Mouse (Mus musculus) heart, postnatal 0 days (tissue): ENCODE data around the gene Fbxo42. TPM values are rescaled to one million over a fixed set of nuclear protein-coding genes. Genes with fewer than 3 reads are reported as not detected.
A peak's percentile ranks its signal among the peaks of the same experiment; 100 is the strongest.

ENCODE experiments used
- ATAC-seq: fragments of 200-750 bp; cut with Nextera tagmentation; 2 replicates; pipeline ENCODE4 v1.8.0; 2017; ENCODE audit warnings: low read depth, moderate number of reproducible peaks, moderate library complexity; ENCODE audit not compliant: insufficient read depth
- DNase-seq: peaks from one replicate; pipeline ENCODE4 v3.0.0-alpha.2; 2016; ENCODE audit warnings: low spot score
- H3K27ac ChIP-seq: fragments of 300-500 bp; sonication (generic); 2 replicates; pipeline ENCODE4 v1.5.1; 2014; ENCODE audit warnings: low read depth, mild to moderate bottlenecking
- H3K27me3 ChIP-seq: fragments of 300-500 bp; sonication (generic); 2 replicates; pipeline ENCODE4 v1.6.1; 2014; ENCODE audit warnings: low read length, mixed read lengths; ENCODE audit not compliant: control insufficient read depth, insufficient read depth
- H3K36me3 ChIP-seq: fragments of 300-500 bp; sonication (generic); replicated peaks from 2 replicates; pipeline ENCODE4 v1.6.1; 2014; ENCODE audit warnings: low read length, mixed read lengths; ENCODE audit not compliant: control insufficient read depth, insufficient read depth
- H3K4me1 ChIP-seq: fragments of 300-500 bp; sonication (generic); 2 replicates; pipeline ENCODE4 v1.6.1; 2014; ENCODE audit warnings: antibody characterized with exemption; ENCODE audit not compliant: control insufficient read depth, insufficient read depth
- H3K4me2 ChIP-seq: fragments of 300-500 bp; sonication (generic); 2 replicates; pipeline ENCODE4 v1.6.1; 2014; ENCODE audit warnings: low read depth, mild to moderate bottlenecking, low read length, moderate library complexity
- H3K4me3 ChIP-seq: fragments of 300-500 bp; sonication (generic); 2 replicates; pipeline ENCODE4 v1.5.1; 2014; ENCODE audit warnings: low read depth, low read length
- H3K9ac ChIP-seq: fragments of 300-500 bp; sonication (generic); replicated peaks from 2 replicates; pipeline ENCODE4 v1.6.1; 2014; ENCODE audit warnings: low read depth, low read length, mixed read lengths
- H3K9me3 ChIP-seq: fragments of 300-500 bp; sonication (generic); replicated peaks from 2 replicates; pipeline ENCODE4 v1.6.1; 2016; ENCODE audit warnings: low read length; ENCODE audit not compliant: control insufficient read depth
- CTCF ChIP-seq: IDR thresholded peaks from 2 replicates; pipeline ENCODE4 v1.5.1; 2016; ENCODE audit warnings: antibody characterized with exemption, control low read depth, low read depth
- EP300 ChIP-seq: IDR thresholded peaks from 2 replicates; pipeline ENCODE4 v1.6.1; 2016; ENCODE audit warnings: antibody characterized with exemption, low read depth
- WGBS: fragments of 180-500 bp; shearing (Covaris S2); extraction: QIAGEN DNeasy Blood & Tissue Kit; methylation state at CpG from one replicate; pipeline ENCODE4 v1.1.7; 2014; 5-methylcytosine and 5-hydroxymethylcytosine counted together
- polyA plus RNA-seq: library from polyadenylated mRNA; unstranded; fragments of >200 nt; fragmentation: Nextera tagmentation; extraction: Ambion mirVana; gene quantifications from 2 replicates; pipeline ENCODE4 v1.2.1, GENCODE M21; 2015
- total RNA-seq: library from RNA; depleted of rRNA; stranded (reverse); fragments of >200 nt; gene quantifications from 2 replicates; pipeline ENCODE4 v1.2.3, GENCODE M21; 2014; ENCODE audit warnings: low replicate concordance

The Fbxo42 gene
- total and polyA plus RNA-seq, 2 experiments from 2014 or later, result 9.1 to 9.5 TPM

DNA sequence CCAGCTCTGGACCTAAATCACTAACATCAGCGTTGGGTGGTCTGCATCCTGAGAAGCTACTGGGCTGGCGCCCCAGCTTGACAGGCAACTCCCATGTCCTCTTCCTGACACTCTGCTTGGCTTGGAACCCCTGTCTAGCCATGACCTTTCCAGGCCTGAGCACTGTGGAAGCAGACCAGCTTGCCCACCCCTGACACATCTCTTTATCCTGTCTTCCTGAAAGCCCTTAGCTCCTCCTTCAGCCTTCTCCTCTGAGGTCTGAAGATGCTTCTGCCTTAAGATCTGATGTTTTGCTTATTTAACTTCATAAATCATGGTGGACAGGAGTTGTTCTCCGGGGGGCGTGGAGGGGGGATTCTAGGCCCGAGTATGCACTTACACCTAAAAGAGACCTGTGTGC, 95.9 kb downstream of the Fbxo42 start:
- Histone ChIP-seq H3K27me3 (peaks cover 63% of the 10 kb centered on the region), H3K36me3 (no peaks in the 10 kb centered on the region), H3K4me1 (peaks cover 21% of the 10 kb centered on the region; the same call in 1 of the 2 replicates), H3K9me3 (no peaks in the 10 kb centered on the region), H3K9ac (no peak overlapping the region), H3K4me2 (no peak overlapping the region), H3K27ac (no peak overlapping the region), H3K4me3 (no peak overlapping the region)
- DNase-seq (no peak), ATAC-seq (no peak)
- TF ChIP-seq EP300 (no peak), CTCF (no peak)
- WGBS, result 66% methylated on average over 5 of the region's 5 CpGs

DNA sequence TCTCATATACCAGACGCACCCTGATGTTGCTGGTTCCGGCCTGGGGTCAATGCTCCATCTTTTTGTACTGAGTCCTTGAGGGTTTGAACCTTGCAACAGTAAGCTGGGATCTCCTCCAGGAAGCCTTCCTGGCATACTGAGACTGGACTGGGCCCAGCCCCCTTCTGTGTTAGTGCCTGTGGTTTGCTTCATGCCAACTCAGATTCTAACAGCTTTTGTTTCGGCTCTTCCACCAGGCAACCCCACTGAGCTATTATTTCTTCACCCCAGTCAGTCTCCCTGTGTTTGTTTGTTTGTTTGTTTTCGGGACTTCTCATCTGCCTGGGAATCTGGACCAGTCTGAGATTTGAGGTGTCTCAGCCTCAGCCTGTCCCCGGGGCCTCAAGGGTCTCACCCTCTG, 96.7 kb downstream of the Fbxo42 start:
- TF ChIP-seq EP300 (no peak), CTCF (no peak)
- ATAC-seq, result no peak
- Histone ChIP-seq H3K9ac (no peak overlapping the region), H3K27me3 (peaks cover 67% of the 10 kb centered on the region), H3K4me3 (no peak overlapping the region), H3K36me3 (no peaks in the 10 kb centered on the region), H3K4me2 (no peak overlapping the region), H3K4me1 (peaks cover 17% of the 10 kb centered on the region; the same call in 1 of the 2 replicates), H3K9me3 (no peaks in the 10 kb centered on the region), H3K27ac (0 out of 2 replicates have a peak overlapping the region, but pooled peaks have one; percentile 3)
- 65% methylated on average over 5 of the region's 5 CpGs for WGBS
- no peak for DNase-seq

GRCm38 (mm10) chr4:141244931-141245425, 97.3 kb downstream of the Fbxo42 start:
- Histone ChIP-seq H3K27ac (0 out of 2 replicates have a peak overlapping the region, but pooled peaks have one; percentile 3), H3K36me3 (no peaks in the 10 kb centered on the region), H3K9ac (no peak overlapping the region), H3K4me1 (peaks cover 11% of the 10 kb centered on the region; the same call in 1 of the 2 replicates), H3K27me3 (peaks cover 67% of the 10 kb centered on the region), H3K9me3 (no peaks in the 10 kb centered on the region), H3K4me3 (no peak overlapping the region), H3K4me2 (no peak overlapping the region)
- no peak for DNase-seq
- no peak for TF ChIP-seq CTCF
- no peak for TF ChIP-seq EP300
- no peak for ATAC-seq
- 20% methylated on average over 9 of the region's 9 CpGs for WGBS

DNA sequence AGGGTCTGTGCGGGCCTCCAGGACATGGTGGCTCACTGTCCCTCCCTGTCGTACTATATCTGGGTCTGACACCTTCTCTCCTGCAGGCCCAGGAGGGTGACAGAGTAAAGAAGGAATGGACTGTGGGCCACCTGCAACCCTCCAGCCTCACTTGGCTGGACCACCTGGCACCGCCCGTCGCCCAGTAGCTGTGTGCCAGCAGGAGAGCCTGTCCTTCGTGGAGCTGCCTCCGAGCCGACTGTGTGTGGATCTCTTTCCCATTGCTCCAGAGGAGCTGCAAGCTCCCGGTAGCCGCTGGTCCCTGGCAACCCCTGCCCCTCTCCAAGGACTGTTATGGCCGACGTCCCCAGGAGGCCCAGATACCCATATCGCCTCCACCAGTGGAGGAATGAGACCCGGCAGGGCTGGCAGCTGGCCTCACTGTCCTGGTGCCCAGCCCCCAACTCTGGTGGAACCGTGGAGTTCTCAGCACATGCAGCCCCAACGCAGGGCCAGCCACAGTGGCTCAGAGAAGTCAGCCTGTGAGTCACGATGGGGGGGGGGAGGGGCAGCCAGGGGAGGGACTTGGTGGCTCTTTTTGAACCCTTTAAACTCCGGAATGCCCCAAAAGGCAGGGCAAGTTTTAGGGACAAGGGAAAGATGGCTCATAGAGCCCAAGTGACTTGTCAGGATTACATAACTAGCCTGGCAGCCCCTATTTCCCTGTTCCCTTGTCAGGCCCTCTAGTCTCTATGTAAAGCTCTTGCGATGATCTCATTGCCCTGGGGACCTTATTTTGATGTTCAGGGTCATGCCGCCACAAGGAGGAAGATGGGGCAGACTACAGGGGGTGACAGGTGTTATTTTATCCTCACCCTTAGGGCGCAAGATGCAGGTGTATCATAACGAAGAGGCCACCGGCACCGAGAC, 98.6 kb downstream of the Fbxo42 start:
- Histone ChIP-seq H3K27ac (0 out of 2 replicates have a peak overlapping the region, but pooled peaks have one; percentile 25), H3K4me1 (peaks cover 8% of the 10 kb centered on the region; the same call in 1 of the 2 replicates), H3K4me2 (peak overlapping the region; percentile 62), H3K9ac (0 out of 2 replicates have a peak overlapping the region, but pooled peaks have one; percentile 1), H3K27me3 (peaks cover 57% of the 10 kb centered on the region), H3K9me3 (no peaks in the 10 kb centered on the region), H3K4me3 (peak overlapping the region; percentile 35), H3K36me3 (no peaks in the 10 kb centered on the region)
- WGBS, result 22% methylated on average over 24 of the region's 24 CpGs
- TF ChIP-seq EP300 (no peak), CTCF (no peak)
- DNase-seq (peak; percentile 12), ATAC-seq (no peak)

GRCm38 (mm10) chr4:141246998-141247350, 99.3 kb downstream of the Fbxo42 start:
- peaks cover 51% of the 10 kb centered on the region for H3K27me3 ChIP-seq
- H3K4me2 ChIP-seq, result peak overlapping the region; percentile 62
- H3K4me3 ChIP-seq, result peak overlapping the region; percentile 35
- 5% methylated on average over 17 of the region's 17 CpGs for WGBS
- H3K36me3 ChIP-seq, result no peaks in the 10 kb centered on the region
- TF ChIP-seq CTCF (no peak), EP300 (no peak)
- DNase-seq, result no peak
- ATAC-seq, result no peak
- H3K9me3 ChIP-seq, result no peaks in the 10 kb centered on the region
- peak overlapping the region; percentile 1; the same call in 1 of the 2 replicates for H3K9ac ChIP-seq
- H3K4me1 ChIP-seq, result peaks cover 8% of the 10 kb centered on the region; the same call in 1 of the 2 replicates
- H3K27ac ChIP-seq, result no peak overlapping the region
